Mouse (Mus musculus) heart, postnatal 0 days (tissue): ENCODE measurements at regions not wholly inside any gene's neighbourhood (a gene's known extent, or its start where the extent isn't known, plus 50 kb on each side); places are given as distances from the start of the nearest gene placed in this dataset.

Experiments used
- CTCF ChIP-seq: IDR thresholded peaks from 2 replicates; pipeline ENCODE4 v1.5.1; 2016; ENCODE audit warnings: antibody characterized with exemption, control low read depth, low read depth
- EP300 ChIP-seq: IDR thresholded peaks from 2 replicates; pipeline ENCODE4 v1.6.1; 2016; ENCODE audit warnings: antibody characterized with exemption, low read depth

GRCm38 (mm10) chr6:109150912-109151256 is 322.4 kb downstream of the Edem1 start:
- TF ChIP-seq CTCF (no peak), EP300 (no peak)
